ENCODE assay signal across 28 mouse cellular contexts in genomic region chr13:114654267-114654666, GRCm38 (mm10).
DNase-seq lines count a peak whose midpoint lies in the region; ATAC-seq and TF ChIP-seq lines count a peak whose summit lies in the region.
"Had no signal": no experiment of that assay in that cellular context is flagged by ENCODE, and none has a peak within 500 bp of the region (broad histone marks: within the 10 kb centered on the region; RNA-seq: fewer than 3 reads in every experiment).

No protein-coding gene starts in this region.

- H3ac ChIP-seq in myocyte (ENCODE audit: control insufficient read depth, insufficient read length): no peak overlapping the region

- TF ChIP-seq CTCF in lung, postnatal 0 days (IDR thresholded peaks at IDR 0.05): no peak
- TF ChIP-seq CTCF in Patski (IDR thresholded peaks at IDR 0.05): peak; percentile 12

- DNase-seq in lung, postnatal 0 days (ENCODE audit: low spot score): peak; percentile 5
- no peak for DNase-seq in lung, postnatal 25 days (ENCODE audit: low spot score)
- peak; percentile 55 for DNase-seq in Patski (ENCODE audit: low read depth, low spot score)
- no peak for DNase-seq in kidney, postnatal 36 days
- no peak for DNase-seq in cerebellum, postnatal 14 days
- no peak for DNase-seq in urinary bladder, postnatal 25 days (ENCODE audit: low spot score)
- DNase-seq: adrenal gland, postnatal 14 days; cerebellum, adult 11 months; cerebellum, adult 2 months; cerebellum, adult 9-11 months; cerebellum, postnatal 36 days; embryo, embryonic 11 days; gastrocnemius, postnatal 14 days; heart, adult 11 months; heart, postnatal 10 days had no signal

- POLR2A ChIA-PET in Patski (lab: Charles Lee): interaction anchor here (1.4 kb wide), 1 partner anchor 27 kb away, joined by 3 read pairs; no protein-coding TSS in a partner anchor

- WGBS in lung, postnatal 0 days: 68% methylated on average over 7 of the region's 7 CpGs

- no peak overlapping the region for H3K27ac ChIP-seq in lung, postnatal 0 days (ENCODE audit: low read length)
- H3K27ac ChIP-seq: embryonic facial prominence, embryonic 10.5 days; embryonic facial prominence, embryonic 13.5 days; forebrain, embryonic 12.5 days; forebrain, embryonic 15.5 days; heart, embryonic 15.5 days; hindbrain, embryonic 14.5 days; hindbrain, postnatal 0 days had no signal

- in situ Hi-C loops in Patski (cut with MboI; ENCODE audit: low pct_unique_long_range_greater_than_20kb): loop anchor here (10.0 kb wide), 1 partner anchor 159 kb away; no protein-coding TSS in a partner anchor

- TF ChIP-seq EP300 in lung, postnatal 0 days (IDR thresholded peaks at IDR 0.05): no peak

- no peaks in the 10 kb centered on the region for H3K9me3 ChIP-seq in lung, postnatal 0 days (ENCODE audit: low read length)
- H3K9me3 ChIP-seq: embryonic facial prominence, embryonic 10.5 days; embryonic facial prominence, embryonic 13.5 days; forebrain, embryonic 12.5 days; forebrain, embryonic 15.5 days; G1E; heart, embryonic 15.5 days had no signal

- H3K4me2 ChIP-seq in lung, postnatal 0 days (replicated peaks; ENCODE audit: low read depth, low read length): no peak overlapping the region
- H3K4me2 ChIP-seq in myocyte (ENCODE audit: low read depth): peak overlapping the region; percentile 49
- H3K4me2 ChIP-seq: embryonic facial prominence, embryonic 13.5 days; forebrain, embryonic 12.5 days; forebrain, embryonic 15.5 days; heart, embryonic 11.5 days; heart, embryonic 15.5 days; hindbrain, embryonic 14.5 days had no signal

- H3K9ac ChIP-seq in lung, postnatal 0 days (replicated peaks; ENCODE audit: low read depth): no peak overlapping the region
- H3K9ac ChIP-seq: embryonic facial prominence, embryonic 13.5 days; forebrain, embryonic 12.5 days; forebrain, embryonic 15.5 days; heart, embryonic 15.5 days; hindbrain, embryonic 14.5 days had no signal

- no peak overlapping the region for H3K4me3 ChIP-seq in lung, postnatal 0 days (ENCODE audit: low read depth, low read length)
- H3K4me3 ChIP-seq in myocyte: no peak overlapping the region
- H3K4me3 ChIP-seq: embryonic facial prominence, embryonic 10.5 days; embryonic facial prominence, embryonic 13.5 days; forebrain, embryonic 12.5 days; forebrain, embryonic 15.5 days; heart, embryonic 15.5 days had no signal

- CTCF ChIA-PET in Patski (lab: Charles Lee): interaction anchor here (1.0 kb wide), 1 partner anchor 11 kb away, joined by 3 read pairs; no protein-coding TSS in a partner anchor

- no peak for ATAC-seq in lung, postnatal 0 days
- peak; percentile 81 for ATAC-seq in Patski
- ATAC-seq: forebrain, embryonic 15.5 days; hindbrain, postnatal 0 days; inflammation-experienced regulatory T-cells, adult 6 months; intestine, embryonic 16.5 days had no signal

- no peaks in the 10 kb centered on the region; the same call in 1 of the 2 replicates for H3K4me1 ChIP-seq in lung, postnatal 0 days (ENCODE audit: insufficient read depth, low read depth, low read length)
- H3K4me1 ChIP-seq: embryonic facial prominence, embryonic 10.5 days; embryonic facial prominence, embryonic 13.5 days; forebrain, embryonic 12.5 days; forebrain, embryonic 15.5 days; heart, embryonic 15.5 days had no signal

- no peak for TF ChIP-seq POLR2A in myocyte (IDR thresholded peaks at IDR 0.05; ENCODE audit: insufficient read length, low read depth)

- no peaks in the 10 kb centered on the region for H3K79me2 ChIP-seq in myocyte (ENCODE audit: control insufficient read depth, insufficient read depth)

- no peaks in the 10 kb centered on the region for H3K27me3 ChIP-seq in lung, postnatal 0 days (replicated peaks; ENCODE audit: insufficient read depth, low read length)
- no peaks in the 10 kb centered on the region for H3K27me3 ChIP-seq in Patski
- H3K27me3 ChIP-seq in myocyte (ENCODE audit: control insufficient read depth, insufficient read depth, insufficient read length): no peaks in the 10 kb centered on the region
- H3K27me3 ChIP-seq: CH12.LX; embryonic facial prominence, embryonic 13.5 days; forebrain, embryonic 12.5 days; forebrain, embryonic 15.5 days; heart, embryonic 15.5 days had no signal

- no peaks in the 10 kb centered on the region for H3K36me3 ChIP-seq in lung, postnatal 0 days (ENCODE audit: insufficient read depth, low read length)
- no peaks in the 10 kb centered on the region for H3K36me3 ChIP-seq in myocyte (ENCODE audit: control insufficient read depth, insufficient read depth)
- H3K36me3 ChIP-seq: embryonic facial prominence, embryonic 10.5 days; embryonic facial prominence, embryonic 13.5 days; forebrain, embryonic 12.5 days; forebrain, embryonic 15.5 days; G1E; heart, embryonic 15.5 days had no signal

TF ChIP-seq in myocyte, 11 proteins besides CTCF, POLR2A, EP300 and RAD21:
- TF ChIP-seq MAX (IDR thresholded peaks at IDR 0.05; ENCODE audit: low read depth) (no peak), SRF (IDR thresholded peaks at IDR 0.05; ENCODE audit: control insufficient read depth, insufficient read length, low read depth) (no peak), MYOD1 (IDR thresholded peaks at IDR 0.05; ENCODE audit: control insufficient read depth in 1 of 3, insufficient read length in 2 of 3, low read depth in 2 of 3) (no peak), POLR2AphosphoS2 (IDR thresholded peaks at IDR 0.05; ENCODE audit: insufficient read length, low read depth) (no peak), E2F4 (IDR thresholded peaks at IDR 0.05; ENCODE audit: insufficient read depth) (no peak), REST (IDR thresholded peaks at IDR 0.05; ENCODE audit: insufficient read depth, insufficient read length) (no peak), CEBPB (IDR thresholded peaks at IDR 0.05; ENCODE audit: insufficient read depth, poor library complexity, severe bottlenecking) (no peak), MYOG (IDR thresholded peaks at IDR 0.05; ENCODE audit: control insufficient read depth in 1 of 3, insufficient read depth in 1 of 3, insufficient read length in 2 of 3, low read depth in 2 of 3) (no peak), USF1 (IDR thresholded peaks at IDR 0.05; ENCODE audit: low read depth) (no peak), TCF12 (IDR thresholded peaks at IDR 0.05; ENCODE audit: insufficient read depth, poor library complexity, severe bottlenecking) (no peak), TCF3 (IDR thresholded peaks at IDR 0.05; ENCODE audit: insufficient read length, low read depth) (no peak)

Comparison
In these comparisons a context has a peak if more than half of its experiments do, and no peak if none do; other contexts are left out.
1. DNase-seq: peak in lung, postnatal 0 days (single experiment) and Patski (single experiment); none in lung, postnatal 25 days (single experiment), kidney, postnatal 36 days (0 of 2), cerebellum, postnatal 14 days (0 of 2) and urinary bladder, postnatal 25 days (single experiment).